Mouse (Mus musculus) olfactory bulb, adult 2 months (tissue): ENCODE measurements around the gene Hist1h3i.
A peak's percentile ranks its signal among the peaks of the same experiment; 100 is the strongest.
"Not testable (repeated sequence)": the region's sequence is repeated elsewhere in the genome, so short reads cannot be mapped to it uniquely, and the experiment has no call there.

Experiments
- CTCF ChIP-seq: fragments of 200-500 bp; IDR thresholded peaks from 2 replicates; pipeline ENCODE4 v1.5.1; 2012; ENCODE audit warnings: low read depth, mild to moderate bottlenecking, low read length, moderate library complexity; ENCODE audit not compliant: insufficient read depth
- POLR2A ChIP-seq: fragments of 200-500 bp; IDR thresholded peaks from 2 replicates; pipeline ENCODE4 v1.6.1; 2012; ENCODE audit warnings: mild to moderate bottlenecking, low read depth, low read length, moderate library complexity; ENCODE audit not compliant: insufficient read depth

- TF ChIP-seq CTCF: not testable (repeated sequence)
- TF ChIP-seq POLR2A: 0 out of 2 replicates have a peak, but pooled peaks have one; percentile 42
Measured at GRCm38 (mm10) chr13:21831418-21832394, 48.5 kb upstream of the Hist1h3i start, which contains the start of gene Hist1h4n.
